Mouse (Mus musculus) cortical plate, adult 2 months (tissue): Measurements from ENCODE around the gene Scnn1b. TPM values are rescaled to one million over a fixed set of nuclear protein-coding genes. Genes with fewer than 3 reads are reported as not detected.

Experiments
- H3K27ac ChIP-seq: fragments of 200-500 bp; 2 replicates; pipeline ENCODE4 v1.5.1; 2012; ENCODE audit warnings: low read length, control low read depth, inconsistent platforms; ENCODE audit not compliant: insufficient read depth
- H3K4me1 ChIP-seq: fragments of 200-500 bp; 2 replicates; pipeline ENCODE4 v1.6.1; 2011; ENCODE audit warnings: low read length; ENCODE audit not compliant: control insufficient read depth, insufficient read depth
- H3K4me3 ChIP-seq: fragments of 200-500 bp; 2 replicates; pipeline ENCODE4 v1.5.1; 2011; ENCODE audit warnings: mild to moderate bottlenecking, low read length, control low read depth; ENCODE audit not compliant: insufficient read depth
- CTCF ChIP-seq: fragments of 200-500 bp; IDR thresholded peaks from 2 replicates; pipeline ENCODE4 v1.5.1; 2011; ENCODE audit warnings: mild to moderate bottlenecking, control low read depth, low read length; ENCODE audit not compliant: insufficient read depth; ENCODE audit errors: extremely low read depth
- POLR2A ChIP-seq: fragments of 200-500 bp; IDR thresholded peaks from 2 replicates; pipeline ENCODE4 v1.6.1; 2011; ENCODE audit warnings: mild to moderate bottlenecking, low read length, control low read depth; ENCODE audit not compliant: insufficient read depth; ENCODE audit errors: extremely low read depth
- polyA plus RNA-seq: library from polyadenylated mRNA; depleted of rRNA; stranded (reverse); fragments of >200 nt; gene quantifications from 2 replicates; pipeline ENCODE4 v1.2.3, GENCODE M21; 2012; rRNA removed

The Scnn1b gene
- polyA plus RNA-seq, 1 experiment = 0.06 TPM

- H3K4me1 ChIP-seq = no peaks in the 10 kb centered on the region
- H3K4me3 ChIP-seq = no peak overlapping the region
- TF ChIP-seq CTCF = no peak
- no peak for TF ChIP-seq POLR2A
- H3K27ac ChIP-seq = no peak overlapping the region
Observed at GRCm38 (mm10) chr7:121954891-121955669, 90.2 kb downstream of the Scnn1b start.

GRCm38 (mm10) chr7:121955802-121956201, 91.0 kb downstream of the Scnn1b start:
- TF ChIP-seq POLR2A = no peak
- TF ChIP-seq CTCF = no peak
- H3K27ac ChIP-seq = no peak overlapping the region
- H3K4me3 ChIP-seq = no peak overlapping the region
- no peaks in the 10 kb centered on the region for H3K4me1 ChIP-seq

DNA sequence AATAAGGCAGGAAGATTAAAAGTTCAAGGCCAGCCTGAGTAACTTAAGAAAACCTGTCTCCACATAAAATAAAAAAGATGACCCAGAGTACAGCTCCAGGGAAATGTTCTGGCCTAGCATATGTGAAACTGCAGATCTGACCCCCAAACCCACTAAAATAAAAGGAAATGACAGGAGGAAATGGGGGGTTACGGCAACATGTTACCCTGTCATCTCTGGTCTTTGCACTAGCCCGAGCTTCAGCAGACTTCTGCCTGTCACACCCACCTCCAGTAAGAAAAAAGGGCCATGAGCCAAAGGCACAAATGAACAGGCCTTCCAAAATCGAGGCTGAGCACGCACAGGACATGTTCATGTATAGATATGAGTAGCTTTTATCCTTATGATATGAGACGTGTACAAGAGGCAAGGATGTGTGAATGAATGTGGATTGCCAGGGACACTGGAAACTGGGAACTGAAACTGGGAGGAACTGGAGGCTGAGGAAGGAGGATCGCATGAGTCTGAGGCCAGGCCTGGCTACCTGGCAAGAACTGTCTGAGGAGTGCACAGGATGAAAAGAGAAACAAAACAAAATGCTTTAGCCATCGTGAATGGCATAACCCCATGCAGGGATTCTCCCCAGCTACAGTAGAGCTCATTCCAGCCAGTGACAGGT, 97.2 kb downstream of the Scnn1b start:
- Histone ChIP-seq H3K4me1 (no peaks in the 10 kb centered on the region), H3K4me3 (no peak overlapping the region), H3K27ac (no peak overlapping the region)
- no peak for TF ChIP-seq POLR2A
- TF ChIP-seq CTCF = no peak

DNA sequence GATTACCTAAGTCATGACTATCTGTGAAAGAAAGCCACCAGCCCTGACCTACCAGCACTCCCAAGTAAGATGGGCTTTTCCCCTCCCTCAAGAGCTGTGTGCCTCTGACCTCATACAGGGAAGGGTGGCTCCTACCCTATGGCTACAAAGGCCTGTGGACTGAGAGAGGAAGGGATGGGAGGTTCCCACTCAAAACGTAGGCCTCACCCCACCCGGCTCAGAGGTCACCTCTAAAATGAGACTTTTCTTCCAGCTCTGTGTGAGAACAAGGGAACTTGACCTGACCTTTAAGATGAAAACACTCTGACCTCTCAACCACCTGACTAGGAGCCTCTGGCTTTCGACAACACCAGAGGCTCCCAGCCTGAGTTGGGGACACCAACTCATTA, 97.7 kb downstream of the Scnn1b start:
- Histone ChIP-seq H3K4me1 (no peaks in the 10 kb centered on the region), H3K27ac (no peak overlapping the region), H3K4me3 (no peak overlapping the region)
- no peak for TF ChIP-seq POLR2A
- no peak for TF ChIP-seq CTCF

- no peak overlapping the region for H3K4me3 ChIP-seq
- TF ChIP-seq CTCF (peak; percentile 63), POLR2A (no peak)
- no peak overlapping the region for H3K27ac ChIP-seq
- H3K4me1 ChIP-seq = no peaks in the 10 kb centered on the region
Observed at GRCm38 (mm10) chr7:121963883-121964398, 99.1 kb downstream of the Scnn1b start.

DNA sequence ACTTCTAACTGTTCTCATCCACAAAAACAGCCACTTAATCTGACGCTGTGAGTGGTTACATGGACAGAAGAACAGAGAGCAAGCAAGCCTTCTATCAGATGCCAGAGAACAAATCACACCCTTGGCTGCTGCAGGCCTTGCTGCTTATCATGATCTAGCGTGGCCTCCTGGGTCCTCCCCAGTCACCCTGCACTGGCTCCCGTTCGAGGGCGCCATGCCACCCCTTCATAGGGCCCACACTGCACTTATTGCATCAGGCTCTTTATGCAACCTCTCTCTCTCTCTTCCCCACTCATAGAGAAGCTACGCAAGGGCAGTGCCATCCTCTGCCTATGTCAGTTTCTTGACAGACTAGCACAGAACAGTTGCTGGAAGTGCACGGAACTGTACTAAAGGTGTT, 101.3 kb downstream of the Scnn1b start:
- TF ChIP-seq CTCF (no peak), POLR2A (no peak)
- Histone ChIP-seq H3K4me1 (no peaks in the 10 kb centered on the region), H3K4me3 (no peak overlapping the region), H3K27ac (no peak overlapping the region)

Other genes with a start within 250 kb of the Scnn1b start
- gene Usp31, start 157.8 kb upstream of the Scnn1b start, polyA plus RNA-seq = 26.1 and 29.1 TPM in 2 replicates
- 0.27 and 0.28 TPM in 2 replicates for gene Scnn1g, start 130.6 kb upstream of the Scnn1b start, polyA plus RNA-seq
- 28.9 and 30.9 TPM in 2 replicates for gene Cog7, start 116.7 kb downstream of the Scnn1b start, polyA plus RNA-seq
- gene Gga2, start 156.2 kb downstream of the Scnn1b start, polyA plus RNA-seq = 31.0 and 31.5 TPM in 2 replicates
- 41.4 and 42.2 TPM in 2 replicates for gene Ubfd1, start 202.1 kb downstream of the Scnn1b start, polyA plus RNA-seq
- gene Ears2, start 202.2 kb downstream of the Scnn1b start, polyA plus RNA-seq = 4.8 and 6.0 TPM in 2 replicates
- 199 and 201 TPM in 2 replicates for gene Ndufab1, start 236.8 kb downstream of the Scnn1b start, polyA plus RNA-seq